Mouse (Mus musculus) brown adipose tissue, adult 24 weeks (tissue): Measurements from ENCODE around the gene Slc22a23. TPM values are rescaled to one million over a fixed set of nuclear protein-coding genes. Genes with fewer than 3 reads are reported as not detected.
A peak's percentile ranks its signal among the peaks of the same experiment; 100 is the strongest.

Experiments used
- H3K27ac ChIP-seq: fragments of 200-500 bp; replicated peaks from 2 replicates; pipeline ENCODE4 v1.5.1; 2012; ENCODE audit warnings: low read depth, mild to moderate bottlenecking, low read length
- H3K4me1 ChIP-seq: fragments of 200-500 bp; 2 replicates; pipeline ENCODE4 v1.6.1; 2012; ENCODE audit warnings: low read length, mixed read lengths; ENCODE audit not compliant: control insufficient read depth, insufficient read depth, insufficient read length
- H3K4me3 ChIP-seq: fragments of 200-500 bp; 2 replicates; pipeline ENCODE4 v1.5.1; 2012; ENCODE audit warnings: low read depth, mild to moderate bottlenecking, low read length, moderate library complexity; ENCODE audit not compliant: insufficient read depth
- polyA plus RNA-seq: library from polyadenylated mRNA; stranded (reverse); fragments of >200 nt; gene quantifications from 2 replicates; pipeline ENCODE4 v1.2.4, GENCODE M21; 2012; ENCODE audit not compliant: missing spikeins, insufficient read depth, insufficient read length

Gene Slc22a23
- polyA plus RNA-seq, 1 experiment, result 16.1 TPM

DNA sequence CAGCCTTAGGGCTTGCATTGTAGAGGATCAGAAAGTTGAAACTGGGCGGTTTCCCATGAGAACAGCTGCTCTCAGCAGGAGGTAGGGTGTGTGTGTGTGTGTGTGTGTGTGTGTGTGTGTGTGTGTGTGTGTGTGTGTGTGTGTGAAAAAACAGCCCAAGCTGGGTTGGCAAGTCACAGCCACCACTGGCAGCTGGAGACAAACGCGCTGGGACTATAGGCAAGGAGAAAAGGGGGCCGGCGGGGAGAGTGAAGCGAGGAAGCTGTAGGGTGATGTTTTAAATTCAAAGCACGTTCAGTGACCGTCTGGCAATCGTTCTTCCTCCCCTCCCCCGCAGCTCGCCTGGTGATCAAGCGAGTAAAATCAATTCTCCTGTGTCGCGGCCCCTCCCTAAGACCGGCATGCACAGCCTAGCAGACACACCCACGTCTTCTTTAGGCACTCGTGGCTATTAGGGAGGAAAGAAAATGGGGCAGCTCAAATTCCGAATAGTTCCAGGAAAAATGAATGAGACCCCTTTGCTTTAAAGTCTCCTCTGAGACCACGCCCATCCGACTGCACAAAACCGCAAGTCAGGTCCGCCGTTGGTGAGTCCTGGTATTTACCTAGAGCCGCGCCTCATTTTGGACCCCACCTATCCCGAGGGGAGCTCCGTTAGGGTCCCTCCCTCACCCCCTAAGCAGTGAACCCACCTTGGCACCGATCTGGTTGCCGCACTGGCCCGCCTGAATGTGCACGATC lies 215.3 kb downstream of the Slc22a23 start:
- peaks cover 13% of the 10 kb centered on the region for H3K4me1 ChIP-seq
- H3K27ac ChIP-seq, result no peak overlapping the region
- H3K4me3 ChIP-seq, result peak overlapping the region; percentile 66

Other genes with a start within 250 kb of the Slc22a23 start
- gene Tubb2b, start 214.7 kb downstream of the Slc22a23 start, polyA plus RNA-seq, result 1.0 and 1.7 TPM in 2 replicates
- gene Psmg4, start 182.2 kb downstream of the Slc22a23 start, polyA plus RNA-seq, result 25.2 and 29.4 TPM in 2 replicates